Mouse (Mus musculus) lung, postnatal 0 days (tissue): ENCODE data around the gene Slc1a2.

ENCODE experiments used
- CTCF ChIP-seq: IDR thresholded peaks from 2 replicates; pipeline ENCODE4 v1.5.1; 2016; ENCODE audit warnings: antibody characterized with exemption, mild to moderate bottlenecking
- EP300 ChIP-seq: IDR thresholded peaks from 2 replicates; pipeline ENCODE4 v1.6.1; 2016; ENCODE audit warnings: antibody characterized with exemption, mild to moderate bottlenecking, control low read depth

DNA sequence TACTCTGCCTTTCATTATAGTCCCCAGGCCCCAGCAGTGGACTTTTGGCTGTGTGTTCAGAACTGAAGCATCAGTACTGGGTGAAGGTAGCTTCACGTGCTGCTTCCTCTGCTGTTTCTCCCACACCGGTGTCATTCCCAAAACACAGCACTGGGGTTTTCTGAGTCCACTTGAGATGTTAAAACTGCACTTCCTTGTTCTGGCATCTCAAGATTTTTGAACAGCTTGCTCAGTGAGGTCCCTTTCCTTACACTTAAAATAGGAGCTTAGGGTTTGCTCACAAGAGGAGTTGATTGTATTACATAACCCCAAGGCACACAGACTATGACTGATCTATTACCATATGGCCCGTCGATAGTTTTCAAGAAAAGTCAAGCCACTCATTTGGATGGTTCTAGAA is 26.1 kb upstream of the Slc1a2 start:
- TF ChIP-seq CTCF (no peak), EP300 (no peak)
